Mouse (Mus musculus) spleen, postnatal 4 days (tissue): Measurements from ENCODE around the gene Prkar1b.

ENCODE experiments used
- DNase-seq, 2 experiments: peaks; one replicate each; pipeline ENCODE4 v3.0.0; 2022; ENCODE audit warnings: low spot score in 2 of 2

The Prkar1b gene

GRCm38 (mm10) chr5:139110140-139110855 lies 39.5 kb downstream of the Prkar1b start:
- DNase-seq = no peak

- DNase-seq = no peak
Measured at GRCm38 (mm10) chr5:139107815-139108214, 42.0 kb downstream of the Prkar1b start.

- DNase-seq = no peak
Measured at GRCm38 (mm10) chr5:139101783-139102182, 48.0 kb downstream of the Prkar1b start.

- no peak for DNase-seq
Measured at GRCm38 (mm10) chr5:139098991-139099972, 50.5 kb downstream of the Prkar1b start.

- no peak for DNase-seq
Measured at GRCm38 (mm10) chr5:139095297-139096110, 54.3 kb downstream of the Prkar1b start.

- DNase-seq = no peak
Measured at GRCm38 (mm10) chr5:139093534-139093933, 56.3 kb downstream of the Prkar1b start.

- no peak for DNase-seq
Measured at GRCm38 (mm10) chr5:139091713-139092112, 58.1 kb downstream of the Prkar1b start.

GRCm38 (mm10) chr5:139090162-139090561 lies 59.6 kb downstream of the Prkar1b start:
- DNase-seq = no peak

GRCm38 (mm10) chr5:139088173-139088572 lies 61.6 kb downstream of the Prkar1b start:
- DNase-seq = no peak

GRCm38 (mm10) chr5:139084831-139085519 lies 64.8 kb downstream of the Prkar1b start:
- DNase-seq = no peak

GRCm38 (mm10) chr5:139084302-139084701 lies 65.5 kb downstream of the Prkar1b start:
- DNase-seq = no peak

GRCm38 (mm10) chr5:139083841-139084240 lies 66.0 kb downstream of the Prkar1b start:
- no peak for DNase-seq

- no peak for DNase-seq
Measured at GRCm38 (mm10) chr5:139081370-139081769, 68.4 kb downstream of the Prkar1b start.

- no peak for DNase-seq
Measured at GRCm38 (mm10) chr5:139078156-139078462, 71.7 kb downstream of the Prkar1b start.

GRCm38 (mm10) chr5:139077311-139078155 lies 72.3 kb downstream of the Prkar1b start:
- no peak for DNase-seq

GRCm38 (mm10) chr5:139076450-139076849 lies 73.4 kb downstream of the Prkar1b start:
- no peak for DNase-seq

- DNase-seq = no peak
Measured at GRCm38 (mm10) chr5:139075791-139076190, 74.0 kb downstream of the Prkar1b start.

- peak; percentile 62 to 86 for DNase-seq
Measured at GRCm38 (mm10) chr5:139075125-139075524, 74.7 kb downstream of the Prkar1b start.

GRCm38 (mm10) chr5:139073977-139074376 lies 75.8 kb downstream of the Prkar1b start:
- no peak for DNase-seq

- DNase-seq = no peak
Measured at GRCm38 (mm10) chr5:139072866-139073265, 76.9 kb downstream of the Prkar1b start.
